Mouse (Mus musculus): Measurements from ENCODE around the gene Numa1. TPM values are rescaled to one million over a fixed set of nuclear protein-coding genes. Genes with fewer than 3 reads are reported as not detected.
A peak's percentile ranks its signal among the peaks of the same experiment; 100 is the strongest.
"Not testable (repeated sequence)": the region's sequence is repeated elsewhere in the genome, so short reads cannot be mapped to it uniquely, and the experiment has no call there.

Gene Numa1
- polyA plus RNA-seq, 1 experiment from 2014 or later: 119 TPM

DNA sequence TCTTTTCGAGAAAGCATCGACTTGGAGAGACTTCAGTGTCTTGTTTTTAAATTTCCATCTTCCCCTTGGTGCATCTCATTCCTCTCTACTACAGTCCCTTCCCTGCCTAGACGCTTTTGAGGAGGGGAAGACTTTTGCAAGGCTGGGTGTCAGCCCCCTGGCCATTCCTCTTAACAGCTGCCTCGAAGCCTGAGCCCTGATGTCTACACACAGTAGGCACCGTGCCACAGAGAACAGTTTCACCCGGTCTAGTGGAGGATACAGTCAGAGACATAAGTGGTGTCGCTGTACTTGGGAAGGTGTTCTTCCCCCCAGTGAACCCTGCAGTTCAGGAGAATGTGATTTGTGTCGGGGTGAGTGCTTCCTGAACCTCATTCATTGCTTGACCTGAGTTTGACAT lies 27.2 kb upstream of the Numa1 start:
- no peaks in the 10 kb centered on the region for H3K27me3 ChIP-seq
- peaks cover 12% of the 10 kb centered on the region for H3K4me1 ChIP-seq
- no peaks in the 10 kb centered on the region for H3K9me3 ChIP-seq
- ATAC-seq (ENCODE audit: insufficient number of reproducible peaks, insufficient read depth, low FRiP score, low TSS enrichment): no peak
- H3K36me3 ChIP-seq: peaks cover 22% of the 10 kb centered on the region
- H3K4me3 ChIP-seq: peak overlapping the region; percentile 76
- peak overlapping the region; percentile 66 for H3K4me2 ChIP-seq (replicated peaks)
- H3K9ac ChIP-seq: peak overlapping the region; percentile 89
- 0 out of 2 replicates have a peak overlapping the region, but pooled peaks have one; percentile 96 for H3K27ac ChIP-seq
- WGBS: 77% methylated on average over 8 of the region's 8 CpGs

DNA sequence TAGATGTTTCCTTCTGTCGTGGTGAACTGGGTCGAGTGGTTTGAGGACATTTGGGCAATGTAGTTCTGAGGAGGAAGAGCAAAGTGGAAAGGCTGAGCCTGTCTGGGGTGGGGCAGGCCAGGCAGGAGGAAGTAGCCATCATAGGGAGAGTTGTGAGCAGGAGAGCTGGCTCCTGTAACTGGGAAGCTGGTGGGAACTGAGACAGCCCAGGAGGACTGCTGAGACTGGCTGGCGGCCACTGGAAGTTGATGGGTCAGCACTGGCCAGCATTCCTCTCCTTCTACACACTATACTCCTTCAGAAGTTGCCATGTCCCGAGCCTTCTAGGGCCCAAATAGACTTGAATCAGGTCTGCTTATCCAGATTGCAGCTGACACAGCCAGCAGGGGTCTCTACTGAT lies 25.5 kb upstream of the Numa1 start:
- H3K36me3 ChIP-seq: peaks cover 38% of the 10 kb centered on the region
- no peaks in the 10 kb centered on the region for H3K27me3 ChIP-seq
- H3K9me3 ChIP-seq: no peaks in the 10 kb centered on the region
- no peak overlapping the region for H3K27ac ChIP-seq
- WGBS: 82% methylated on average over 4 of the region's 4 CpGs
- ATAC-seq (ENCODE audit: insufficient number of reproducible peaks, insufficient read depth, low FRiP score, low TSS enrichment): no peak
- H3K4me1 ChIP-seq: peaks cover 12% of the 10 kb centered on the region
- H3K4me3 ChIP-seq: no peak overlapping the region
- H3K9ac ChIP-seq: peak overlapping the region; percentile 9; the same call in 1 of the 2 replicates
- H3K4me2 ChIP-seq (replicated peaks): no peak overlapping the region

DNA sequence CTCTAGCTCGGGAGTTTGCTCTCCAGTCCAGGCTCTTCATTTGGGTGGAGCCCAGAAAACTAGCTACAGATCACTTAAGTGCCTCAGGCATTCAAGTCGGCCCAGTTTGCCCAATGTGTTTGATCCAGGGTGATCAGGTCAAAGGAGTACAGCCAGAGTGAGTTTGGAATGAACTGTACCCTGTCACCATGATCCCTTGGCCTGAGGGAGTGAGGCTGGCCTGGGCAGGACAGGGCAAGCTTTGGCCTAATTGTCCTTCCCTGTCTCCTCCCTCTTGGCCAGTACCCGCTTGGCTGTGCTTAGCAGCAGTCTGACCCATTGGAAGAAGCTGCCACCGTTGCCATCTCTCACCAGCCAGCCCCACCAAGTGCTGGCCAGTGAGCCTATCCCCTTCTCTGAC lies 23.8 kb upstream of the Numa1 start:
- H3K9ac ChIP-seq: no peak overlapping the region
- no peak for ATAC-seq (ENCODE audit: insufficient number of reproducible peaks, insufficient read depth, low FRiP score, low TSS enrichment)
- H3K9me3 ChIP-seq: no peaks in the 10 kb centered on the region
- WGBS: 79% methylated on average over 4 of the region's 4 CpGs
- H3K27ac ChIP-seq: no peak overlapping the region
- H3K4me1 ChIP-seq: peaks cover 12% of the 10 kb centered on the region
- no peak overlapping the region for H3K4me3 ChIP-seq
- no peak overlapping the region for H3K4me2 ChIP-seq (replicated peaks)
- H3K27me3 ChIP-seq: no peaks in the 10 kb centered on the region
- H3K36me3 ChIP-seq: peaks cover 54% of the 10 kb centered on the region

DNA sequence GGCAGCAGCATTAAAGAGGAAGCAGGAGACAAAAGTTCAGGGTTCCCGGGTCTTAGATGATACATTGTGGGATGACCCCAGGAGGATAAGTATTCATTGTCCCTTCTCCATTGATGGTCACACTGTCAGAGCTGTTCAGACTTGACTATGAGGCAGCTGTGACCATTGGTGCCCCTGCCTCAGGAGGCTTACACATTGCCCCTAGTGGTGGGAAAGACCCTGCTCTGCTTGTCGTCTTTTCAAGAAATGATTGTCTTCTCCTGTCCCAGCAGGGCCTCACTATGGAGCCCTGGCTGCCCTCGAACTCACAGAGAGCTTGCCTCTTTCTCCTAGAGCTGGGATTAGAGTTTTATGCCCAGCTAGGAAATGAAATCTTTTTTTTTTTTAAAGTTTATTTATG lies 21.9 kb upstream of the Numa1 start:
- Histone ChIP-seq H3K9ac (no peak overlapping the region), H3K27me3 (no peaks in the 10 kb centered on the region)

DNA sequence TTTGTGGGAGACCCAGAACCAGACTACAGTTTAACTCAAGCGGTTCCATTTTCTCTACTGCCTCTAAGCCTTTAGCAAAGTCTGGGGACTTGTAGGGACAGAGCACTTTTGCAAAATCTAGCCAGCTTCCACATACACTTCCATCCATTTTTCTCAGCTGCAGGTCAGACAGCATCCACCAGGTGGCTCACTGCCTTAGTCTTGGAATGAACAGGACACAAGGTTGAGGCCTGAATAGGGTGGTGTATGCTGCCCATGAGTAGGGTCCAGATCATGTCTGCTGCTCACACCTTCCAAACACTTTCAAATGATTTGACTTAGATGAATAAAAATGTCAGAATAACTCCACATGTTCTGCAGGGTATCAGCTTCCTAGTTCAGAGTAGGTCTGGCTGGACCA lies 15.8 kb upstream of the Numa1 start:
- Histone ChIP-seq H3K4me2 (replicated peaks) (no peak overlapping the region), H3K4me3 (no peak overlapping the region), H3K27ac (no peak overlapping the region), H3K9ac (no peak overlapping the region), H3K27me3 (no peaks in the 10 kb centered on the region), H3K36me3 (peaks cover 24% of the 10 kb centered on the region), H3K9me3 (no peaks in the 10 kb centered on the region), H3K4me1 (no peaks in the 10 kb centered on the region)
- ATAC-seq (ENCODE audit: insufficient number of reproducible peaks, insufficient read depth, low FRiP score, low TSS enrichment): 0 out of 2 replicates have a peak, but pooled peaks have one; percentile 39
- 9% methylated on average over 1 of the region's 1 CpGs for WGBS

More for the DNA sequence above, 21.9 kb upstream of the Numa1 start:
- no peak overlapping the region for H3K27ac ChIP-seq
- H3K4me3 ChIP-seq: no peak overlapping the region
- WGBS: 69% methylated on average over 3 of the region's 3 CpGs
- no peak overlapping the region for H3K4me2 ChIP-seq (replicated peaks)
- H3K36me3 ChIP-seq: peaks cover 59% of the 10 kb centered on the region
- ATAC-seq (ENCODE audit: insufficient number of reproducible peaks, insufficient read depth, low FRiP score, low TSS enrichment): no peak
- H3K4me1 ChIP-seq: peaks cover 6% of the 10 kb centered on the region
- no peaks in the 10 kb centered on the region for H3K9me3 ChIP-seq

DNA sequence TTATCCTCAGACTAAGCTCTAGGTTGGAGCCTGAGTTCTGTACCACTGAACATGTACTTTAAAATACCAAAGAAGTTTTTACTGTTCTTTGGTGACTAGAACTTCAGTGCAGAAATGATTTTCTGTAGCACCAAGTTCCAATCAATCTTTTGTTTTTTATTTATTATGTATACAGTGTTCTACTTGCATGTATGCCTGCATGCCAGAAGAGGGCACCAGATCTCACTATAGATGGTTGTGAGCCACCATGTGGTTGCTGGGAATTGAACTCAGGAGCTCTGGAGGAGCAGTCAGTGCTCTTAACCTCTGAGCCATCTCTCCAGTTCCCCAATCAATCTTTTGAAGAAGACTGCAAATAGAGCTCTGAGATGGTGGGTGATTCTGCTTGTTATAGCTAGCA lies 8.0 kb upstream of the Numa1 start:
- H3K36me3 ChIP-seq; H3K9me3 ChIP-seq; H3K4me3 ChIP-seq; H3K4me2 ChIP-seq (replicated peaks); H3K4me1 ChIP-seq; ATAC-seq (ENCODE audit: insufficient number of reproducible peaks, insufficient read depth, low FRiP score, low TSS enrichment); H3K9ac ChIP-seq; H3K27ac ChIP-seq; H3K27me3 ChIP-seq: not testable (repeated sequence)

DNA sequence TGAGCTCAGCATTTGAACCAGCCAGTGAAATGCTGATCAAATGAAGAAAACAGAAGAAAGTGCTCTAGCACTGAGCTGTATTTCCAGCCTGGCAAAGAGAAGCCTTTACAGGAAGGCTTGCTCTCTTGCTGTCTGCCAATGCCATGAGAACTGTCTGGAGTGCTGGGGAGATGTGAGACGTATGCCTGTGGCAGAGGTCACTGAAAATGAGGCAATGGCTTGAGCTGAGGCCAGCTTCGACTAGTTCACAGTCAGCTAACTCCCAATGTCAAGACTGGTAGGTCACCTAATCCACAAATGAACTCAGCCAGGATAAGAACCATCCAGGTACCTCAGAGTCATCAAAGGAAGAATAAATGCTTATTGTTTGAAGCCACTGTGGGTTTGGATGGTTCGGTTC lies 5.8 kb upstream of the Numa1 start:
- no peak for ATAC-seq (ENCODE audit: insufficient number of reproducible peaks, insufficient read depth, low FRiP score, low TSS enrichment)

DNA sequence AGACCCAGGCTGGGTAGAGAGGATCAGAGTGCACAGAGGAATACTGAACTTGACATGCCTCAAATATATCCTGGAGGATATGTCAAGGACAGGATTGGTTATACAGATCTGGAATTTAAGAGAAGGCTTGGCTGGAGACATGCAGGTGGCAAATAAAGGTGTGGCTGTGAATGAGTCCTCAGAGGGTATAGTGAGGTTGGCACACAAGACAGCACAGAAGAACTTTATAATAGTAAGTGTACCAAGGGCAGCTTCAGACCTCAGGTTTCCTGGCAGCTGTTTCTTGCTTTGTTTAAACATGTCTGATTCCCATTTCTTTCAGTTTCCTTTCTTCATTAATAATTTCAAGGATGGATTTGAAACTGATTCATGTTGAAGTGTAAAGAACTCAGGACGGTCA lies 1.4 kb upstream of the Numa1 start:
- H3K4me3 ChIP-seq: peak overlapping the region; percentile 77
- H3K4me1 ChIP-seq: peaks cover 6% of the 10 kb centered on the region
- no peak for ATAC-seq (ENCODE audit: insufficient number of reproducible peaks, insufficient read depth, low FRiP score, low TSS enrichment)
- H3K27me3 ChIP-seq: no peaks in the 10 kb centered on the region
- WGBS: 95% methylated on average over 1 of the region's 1 CpGs
- peak overlapping the region; percentile 66; the same call in 1 of the 2 replicates for H3K4me2 ChIP-seq (replicated peaks)
- H3K36me3 ChIP-seq: peaks cover 3% of the 10 kb centered on the region; the same call in 1 of the 2 replicates
- H3K27ac ChIP-seq: no peak overlapping the region
- no peak overlapping the region for H3K9ac ChIP-seq
- H3K9me3 ChIP-seq: no peaks in the 10 kb centered on the region

More for the DNA sequence above, 5.8 kb upstream of the Numa1 start:
- H3K27ac ChIP-seq: no peak overlapping the region
- H3K4me1 ChIP-seq: no peaks in the 10 kb centered on the region
- no peak overlapping the region for H3K9ac ChIP-seq
- no peaks in the 10 kb centered on the region for H3K9me3 ChIP-seq
- no peak overlapping the region for H3K4me2 ChIP-seq (replicated peaks)
- no peaks in the 10 kb centered on the region for H3K27me3 ChIP-seq
- no peak overlapping the region for H3K4me3 ChIP-seq
- 76% methylated on average over 3 of the region's 3 CpGs for WGBS
- H3K36me3 ChIP-seq: peaks cover 3% of the 10 kb centered on the region; the same call in 1 of the 2 replicates

DNA sequence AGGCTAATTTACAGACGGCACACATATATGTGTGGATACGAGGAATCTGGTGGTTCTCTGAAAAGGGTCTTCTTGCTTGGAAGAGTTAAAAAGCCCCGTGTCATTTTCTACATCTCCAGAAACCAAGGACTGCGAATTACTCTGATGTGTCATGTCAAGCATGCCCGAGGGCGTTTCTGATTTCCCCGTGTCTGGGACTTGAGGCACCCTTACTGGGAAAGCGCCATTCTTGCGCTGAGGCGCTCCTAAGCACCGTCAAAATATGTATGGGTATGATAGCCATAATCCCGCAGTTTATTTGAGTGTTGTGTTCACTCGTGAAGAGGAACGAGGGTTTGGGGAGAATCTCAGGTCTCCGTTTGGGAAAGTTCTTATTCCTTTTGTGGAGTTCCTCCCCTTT lies 611 bp upstream of the Numa1 start:
- Histone ChIP-seq H3K4me1 (peaks cover 6% of the 10 kb centered on the region), H3K36me3 (0 out of 2 replicates have a peak, but pooled peaks cover 4% of the 10 kb centered on the region), H3K9ac (peak overlapping the region; percentile 68), H3K27me3 (no peaks in the 10 kb centered on the region), H3K4me2 (replicated peaks) (peak overlapping the region; percentile 66), H3K4me3 (peak overlapping the region; percentile 77), H3K27ac (peak overlapping the region; percentile 81), H3K9me3 (no peaks in the 10 kb centered on the region)
- 7% methylated on average over 15 of the region's 15 CpGs for WGBS
- 0 out of 2 replicates have a peak, but pooled peaks have one; percentile 8 for ATAC-seq (ENCODE audit: insufficient number of reproducible peaks, insufficient read depth, low FRiP score, low TSS enrichment)

DNA sequence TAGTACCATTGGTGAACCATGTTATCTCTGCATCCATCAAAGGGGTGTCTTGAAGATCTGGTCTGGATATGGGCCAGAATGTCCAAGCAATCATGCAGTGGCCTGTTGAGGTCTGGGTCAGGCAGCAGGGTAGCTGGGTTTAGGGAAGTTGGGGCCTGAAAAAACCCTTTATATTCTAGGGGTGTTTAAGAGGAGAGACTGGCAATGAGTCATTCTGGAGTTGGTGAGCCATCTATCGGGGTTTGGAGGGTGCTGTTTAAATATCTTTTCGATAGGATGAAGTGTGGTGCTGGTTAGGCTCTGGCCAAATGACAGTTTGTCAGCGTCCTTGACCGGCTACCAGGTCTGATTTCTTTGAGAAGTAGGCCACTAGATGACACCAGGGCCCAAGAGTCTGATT lies 2.0 kb downstream of the Numa1 start:
- H3K4me3 ChIP-seq: no peak overlapping the region
- 96% methylated on average over 4 of the region's 4 CpGs for WGBS

DNA sequence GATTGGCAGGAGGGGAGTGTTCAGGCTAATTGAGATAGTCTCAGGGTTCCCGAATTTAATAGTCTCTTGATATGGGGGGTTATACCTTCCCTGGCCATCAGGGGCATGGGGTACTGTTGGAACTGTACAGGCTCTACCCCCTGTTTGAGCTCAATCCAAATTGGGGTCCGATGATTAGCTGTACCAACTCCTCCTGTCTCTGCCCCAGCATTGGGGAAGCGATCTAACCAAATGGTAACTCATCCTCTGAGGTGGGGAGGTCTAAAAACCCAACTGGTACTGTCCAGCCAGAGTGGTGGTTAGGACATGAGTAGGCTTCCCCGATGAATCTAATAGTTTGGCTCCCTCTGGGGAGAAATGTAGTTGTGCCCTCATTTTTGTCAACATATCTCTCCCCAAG lies 3.1 kb downstream of the Numa1 start:
- no peaks in the 10 kb centered on the region for H3K9me3 ChIP-seq
- no peaks in the 10 kb centered on the region for H3K27me3 ChIP-seq
- H3K9ac ChIP-seq: no peak overlapping the region
- H3K4me2 ChIP-seq (replicated peaks): no peak overlapping the region
- H3K4me3 ChIP-seq: no peak overlapping the region
- H3K4me1 ChIP-seq: peaks cover 6% of the 10 kb centered on the region
- H3K36me3 ChIP-seq: peaks cover 12% of the 10 kb centered on the region; the same call in 1 of the 2 replicates
- no peak overlapping the region for H3K27ac ChIP-seq
- ATAC-seq (ENCODE audit: insufficient number of reproducible peaks, insufficient read depth, low FRiP score, low TSS enrichment): no peak
- WGBS: 95% methylated on average over 4 of the region's 4 CpGs

More for the DNA sequence above, 2.0 kb downstream of the Numa1 start:
- Histone ChIP-seq H3K27ac (no peak overlapping the region), H3K36me3 (peaks cover 12% of the 10 kb centered on the region; the same call in 1 of the 2 replicates), H3K4me1 (peaks cover 6% of the 10 kb centered on the region), H3K9ac (no peak overlapping the region), H3K27me3 (no peaks in the 10 kb centered on the region), H3K9me3 (no peaks in the 10 kb centered on the region), H3K4me2 (replicated peaks) (no peak overlapping the region)
- ATAC-seq (ENCODE audit: insufficient number of reproducible peaks, insufficient read depth, low FRiP score, low TSS enrichment): no peak

DNA sequence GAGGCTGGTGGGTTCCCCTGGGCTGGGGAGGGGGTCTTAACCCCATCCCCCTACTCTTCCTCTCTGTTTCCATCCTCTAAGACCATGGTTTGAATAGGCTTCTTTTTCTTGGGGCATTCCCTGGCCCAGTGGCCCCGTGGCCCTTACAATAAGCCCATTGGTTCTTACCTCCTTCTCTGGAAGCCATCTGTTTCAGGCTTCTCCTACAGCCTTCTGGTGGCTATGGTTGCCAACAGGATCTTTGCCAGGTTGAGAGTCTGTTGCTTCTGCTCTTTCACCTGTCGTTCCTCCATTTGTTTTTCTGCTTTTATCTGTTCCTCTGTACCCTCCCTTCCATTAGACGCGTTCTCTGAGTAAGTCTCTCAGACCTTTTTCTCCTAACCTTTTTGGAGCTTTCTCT lies 3.7 kb downstream of the Numa1 start:
- 95% methylated on average over 4 of the region's 4 CpGs for WGBS

More for the DNA sequence above, 3.7 kb downstream of the Numa1 start:
- Histone ChIP-seq H3K4me3 (no peak overlapping the region), H3K27me3 (no peaks in the 10 kb centered on the region), H3K4me1 (peaks cover 6% of the 10 kb centered on the region), H3K27ac (no peak overlapping the region), H3K36me3 (peaks cover 12% of the 10 kb centered on the region; the same call in 1 of the 2 replicates), H3K9me3 (no peaks in the 10 kb centered on the region), H3K4me2 (replicated peaks) (no peak overlapping the region), H3K9ac (no peak overlapping the region)
- no peak for ATAC-seq (ENCODE audit: insufficient number of reproducible peaks, insufficient read depth, low FRiP score, low TSS enrichment)
